Mouse (Mus musculus) embryo, embryonic 11 days (tissue): ENCODE results near the gene Slc26a1.

ENCODE experiments used
- DNase-seq: peaks from one replicate; pipeline ENCODE4 v3.0.0-alpha.2; 2015

Slc26a1 gene

GRCm38 (mm10) chr5:108689091-108689490, 13.7 kb upstream of the Slc26a1 start:
- DNase-seq = no peak

- no peak for DNase-seq
Observed at GRCm38 (mm10) chr5:108680871-108681270, 5.5 kb upstream of the Slc26a1 start.

- no peak for DNase-seq
Observed at GRCm38 (mm10) chr5:108679909-108680308, 4.5 kb upstream of the Slc26a1 start.

- DNase-seq = no peak
Observed at GRCm38 (mm10) chr5:108678296-108678854, 3.0 kb upstream of the Slc26a1 start.

GRCm38 (mm10) chr5:108677605-108678295, 2.4 kb upstream of the Slc26a1 start:
- peak; percentile 90 for DNase-seq

GRCm38 (mm10) chr5:108676772-108677498, 1.6 kb upstream of the Slc26a1 start:
- peak; percentile 29 for DNase-seq

GRCm38 (mm10) chr5:108674624-108675023, 745 bp downstream of the Slc26a1 start:
- no peak for DNase-seq

- no peak for DNase-seq
Observed at GRCm38 (mm10) chr5:108671757-108672156, 3.6 kb downstream of the Slc26a1 start.

- DNase-seq = peak; percentile 53
Observed at GRCm38 (mm10) chr5:108670785-108671184, 4.6 kb downstream of the Slc26a1 start.

- no peak for DNase-seq
Observed at GRCm38 (mm10) chr5:108669986-108670385, 5.4 kb downstream of the Slc26a1 start.

GRCm38 (mm10) chr5:108668977-108669936, 6.1 kb downstream of the Slc26a1 start, which contains the start of gene Dgkq:
Dgkq (minus strand) TSS chr5:108669672.
- DNase-seq = peak; percentile 89

GRCm38 (mm10) chr5:108668387-108668932, 6.9 kb downstream of the Slc26a1 start:
- DNase-seq = no peak

- DNase-seq = no peak
Observed at GRCm38 (mm10) chr5:108667370-108667769, 8.0 kb downstream of the Slc26a1 start.

GRCm38 (mm10) chr5:108665066-108665465, 10.3 kb downstream of the Slc26a1 start:
- no peak for DNase-seq

GRCm38 (mm10) chr5:108662772-108663171, 12.6 kb downstream of the Slc26a1 start:
- no peak for DNase-seq

- DNase-seq = peak; percentile 96
Observed at GRCm38 (mm10) chr5:108660632-108661268, 14.6 kb downstream of the Slc26a1 start.

- DNase-seq = no peak
Observed at GRCm38 (mm10) chr5:108659698-108660631, 15.4 kb downstream of the Slc26a1 start, which contains the start of gene Idua. Idua (plus strand) TSS chr5:108660331.

- DNase-seq = no peak
Observed at GRCm38 (mm10) chr5:108658611-108659010, 16.8 kb downstream of the Slc26a1 start.

GRCm38 (mm10) chr5:108657406-108657805, 18.0 kb downstream of the Slc26a1 start:
- DNase-seq = no peak

GRCm38 (mm10) chr5:108655891-108656650, 19.3 kb downstream of the Slc26a1 start:
- no peak for DNase-seq
